Mouse (Mus musculus) right cerebral cortex, postnatal 14 days (tissue): Measurements from ENCODE around the gene Tenm3.
"Not testable (repeated sequence)": the region's sequence is repeated elsewhere in the genome, so short reads cannot be mapped to it uniquely, and the experiment has no call there.

Experiments used
- DNase-seq: peaks from one replicate; pipeline ENCODE4 v3.0.0; 2022

Gene Tenm3

DNA sequence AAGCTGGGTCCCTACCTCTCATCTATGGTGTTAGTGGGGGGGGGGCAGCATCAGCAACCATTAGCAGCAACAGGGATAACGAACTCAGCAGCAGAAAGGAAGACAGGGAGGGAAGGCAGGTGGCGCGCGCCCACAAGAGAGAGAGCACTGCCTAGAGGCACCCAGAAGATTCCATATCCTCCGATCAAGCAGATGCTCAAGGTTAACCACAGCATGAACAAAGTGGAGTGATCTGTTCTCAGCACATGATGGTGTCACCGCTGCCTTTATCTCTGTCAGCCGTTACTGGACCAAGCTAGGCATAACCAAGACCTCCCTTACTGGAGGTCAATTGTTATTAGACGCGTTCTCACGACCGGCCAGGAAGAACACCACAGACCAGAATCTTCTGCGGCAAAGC lies 655.2 kb downstream of the Tenm3 start:
- no peak for DNase-seq

DNA sequence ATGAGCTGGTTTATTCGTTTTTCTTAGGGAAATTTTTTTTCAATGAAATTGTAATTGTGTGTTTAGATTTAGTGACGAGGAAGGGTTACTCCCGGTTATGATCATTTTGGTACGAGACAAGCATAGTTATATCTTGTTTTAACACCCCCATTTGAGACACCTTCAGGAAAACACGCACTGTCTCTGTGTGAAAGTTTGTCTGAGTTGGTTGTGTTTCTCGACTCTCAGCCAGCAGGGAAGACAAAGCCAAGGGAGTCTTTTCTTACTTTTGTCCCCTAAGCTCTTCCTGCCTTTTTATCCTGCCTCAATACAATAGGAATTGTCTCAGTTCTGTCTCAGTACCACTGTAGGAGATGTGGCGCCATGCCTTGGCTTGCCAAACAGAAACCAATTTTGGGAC lies 660.0 kb downstream of the Tenm3 start:
- DNase-seq: no peak

DNA sequence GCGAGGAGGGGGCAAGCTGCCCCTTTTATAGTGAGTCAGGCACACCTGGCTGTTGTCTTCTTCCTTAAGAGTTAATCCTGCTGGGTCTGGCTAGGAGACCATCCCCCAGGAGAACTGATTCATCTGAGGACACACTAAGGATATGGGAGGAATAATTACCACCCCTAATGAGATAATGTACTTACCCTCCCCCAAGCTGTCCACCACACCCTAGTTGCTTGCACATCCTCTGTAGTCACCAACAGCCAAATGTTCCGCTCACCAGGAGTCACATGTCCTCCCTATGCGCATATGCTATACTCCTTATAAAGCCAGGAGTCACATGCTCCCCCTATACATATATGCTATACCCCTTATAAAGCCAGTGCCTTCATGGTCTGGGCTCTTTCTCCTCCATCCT lies 662.8 kb downstream of the Tenm3 start:
- DNase-seq: no peak

DNA sequence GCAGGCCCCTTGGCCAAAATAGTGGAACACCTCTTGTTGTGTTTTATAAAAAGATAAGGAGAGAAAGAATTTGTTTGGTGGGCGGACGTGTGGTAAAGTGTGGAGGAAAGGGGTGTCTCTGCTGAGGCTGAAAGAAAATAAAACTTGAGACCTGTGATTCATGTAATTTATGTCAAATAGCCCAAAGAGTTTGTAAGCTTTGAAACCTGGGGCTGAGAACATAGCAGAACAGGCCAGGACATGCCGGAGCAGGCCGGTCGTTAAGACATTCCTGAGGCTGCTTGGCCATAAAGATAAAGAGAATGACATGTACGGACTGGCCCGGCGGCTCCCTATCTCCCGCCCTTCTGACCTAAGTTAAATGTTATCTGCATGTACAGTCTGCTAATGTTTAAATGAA lies 663.6 kb downstream of the Tenm3 start:
- DNase-seq: not testable (repeated sequence)

DNA sequence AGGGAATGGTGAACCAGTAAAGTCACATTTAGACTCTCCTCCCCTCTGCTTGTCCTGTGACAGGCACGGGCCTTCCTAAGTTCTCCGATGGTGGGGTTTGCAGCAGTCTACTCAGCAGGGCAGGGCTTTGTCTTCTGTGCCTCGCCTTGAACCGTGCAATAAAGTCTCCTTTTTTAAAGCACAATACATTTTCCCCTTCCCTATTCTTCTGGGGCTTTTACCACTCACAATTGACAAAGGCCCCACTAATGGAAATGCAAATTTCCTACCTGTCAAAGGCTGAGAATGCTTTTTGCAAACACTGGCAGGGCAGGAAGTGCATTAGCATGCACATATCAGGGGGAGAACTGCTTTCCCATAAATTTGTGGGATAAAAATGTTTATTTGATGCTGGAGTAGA lies 664.8 kb downstream of the Tenm3 start:
- no peak for DNase-seq

DNA sequence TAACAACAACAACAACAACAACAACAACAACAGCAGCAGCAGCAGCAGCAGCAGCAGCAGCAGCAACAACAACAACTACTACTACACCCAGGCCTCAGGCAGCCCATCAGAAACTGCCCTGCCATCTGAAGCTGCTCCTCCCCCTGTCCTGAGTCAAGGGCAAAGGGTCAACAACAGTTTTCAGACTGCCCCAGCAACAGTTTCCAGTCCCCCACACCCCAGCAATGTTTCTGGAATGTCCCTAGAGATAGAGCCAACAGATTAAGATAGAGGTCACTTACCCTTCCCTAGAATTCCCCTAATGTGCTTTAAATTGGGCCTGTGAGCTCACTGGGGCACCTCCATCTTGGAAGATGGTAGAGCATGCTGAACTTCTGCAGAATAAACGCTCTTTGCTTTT lies 665.9 kb downstream of the Tenm3 start:
- DNase-seq: no peak
